Mouse (Mus musculus) thymus, postnatal 4 days (tissue): ENCODE results near the gene Vti1b.

Experiments
- DNase-seq: peaks from one replicate; pipeline ENCODE4 v3.0.0; 2021

Gene Vti1b

DNA sequence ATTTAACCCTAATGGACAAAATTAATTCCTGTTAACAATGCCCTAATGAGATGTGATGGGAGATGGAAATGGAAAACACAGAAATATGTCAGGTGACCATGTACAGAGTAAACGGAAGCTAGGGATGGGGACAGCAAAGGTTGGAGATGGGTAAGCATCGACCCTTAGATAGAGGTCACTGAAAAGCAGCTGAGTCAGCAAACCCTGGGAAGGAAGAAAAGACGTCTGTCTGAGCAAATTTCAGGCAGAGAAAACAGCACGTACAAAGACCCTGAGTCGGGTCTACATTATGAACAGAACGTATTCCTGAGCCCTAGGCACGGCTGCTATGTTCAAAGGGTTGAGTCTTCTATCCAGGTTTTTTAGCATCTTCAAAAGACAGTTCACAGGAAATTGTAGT lies 35.5 kb downstream of the Vti1b start:
- DNase-seq = no peak

- DNase-seq = no peak
Measured at GRCm38 (mm10) chr12:79135105-79135504, 37.4 kb downstream of the Vti1b start.

DNA sequence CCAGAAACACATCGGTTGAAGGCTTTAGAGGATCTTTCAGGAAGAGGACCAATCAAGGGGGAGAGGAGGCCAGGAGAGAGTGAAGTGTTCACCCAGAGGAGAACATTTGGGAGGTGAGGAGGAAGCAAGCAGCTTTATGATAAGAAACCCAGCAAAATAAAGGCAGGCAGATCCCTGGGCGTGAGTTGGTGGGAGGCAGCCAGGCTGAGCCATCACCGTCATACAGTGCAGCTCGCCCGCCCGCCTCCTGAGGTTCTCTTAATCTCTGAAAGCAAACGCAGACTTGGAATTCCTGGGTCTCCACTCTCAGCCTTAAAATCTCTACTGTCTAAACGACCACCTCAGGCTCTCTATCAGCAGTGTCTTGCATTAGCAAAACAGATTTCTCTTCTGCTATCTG lies 37.8 kb downstream of the Vti1b start:
- no peak for DNase-seq

DNA sequence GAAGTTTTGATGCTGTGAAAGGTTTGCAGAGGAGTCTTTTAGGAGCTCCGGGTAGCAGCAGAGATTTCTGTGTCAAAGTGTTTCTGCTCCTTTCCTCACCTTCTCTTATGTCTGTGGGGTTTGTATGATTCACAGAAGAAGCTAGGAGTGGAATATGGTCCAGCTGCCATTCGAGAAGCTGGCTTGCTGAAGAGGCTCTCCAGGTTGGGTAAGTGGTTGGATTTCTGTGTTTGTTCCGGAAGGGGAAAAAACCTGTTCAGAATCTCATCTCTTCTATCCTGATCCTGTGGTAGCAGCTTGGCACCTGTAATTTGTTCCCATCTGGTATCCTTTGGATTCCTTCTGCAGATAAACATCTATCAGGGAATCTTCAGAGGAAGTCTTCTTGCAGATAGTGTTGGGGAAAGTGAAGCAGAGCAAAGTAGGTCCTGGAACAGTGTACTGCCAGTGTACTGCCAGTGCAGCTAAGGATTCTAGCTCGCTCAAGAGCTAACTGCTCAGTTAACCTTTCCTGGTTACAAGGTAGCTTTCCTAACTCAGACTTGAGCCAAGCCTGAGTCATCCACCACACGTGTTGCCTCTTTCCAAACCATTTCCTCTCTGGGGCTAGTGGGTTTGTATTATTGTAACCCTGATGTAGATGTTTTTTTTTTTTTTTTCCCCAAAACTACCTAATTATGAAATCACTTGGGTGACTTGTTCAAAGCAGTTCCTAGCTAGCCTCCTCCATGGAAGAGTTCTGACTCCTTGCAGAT lies 40.6 kb downstream of the Vti1b start:
- DNase-seq = no peak

DNA sequence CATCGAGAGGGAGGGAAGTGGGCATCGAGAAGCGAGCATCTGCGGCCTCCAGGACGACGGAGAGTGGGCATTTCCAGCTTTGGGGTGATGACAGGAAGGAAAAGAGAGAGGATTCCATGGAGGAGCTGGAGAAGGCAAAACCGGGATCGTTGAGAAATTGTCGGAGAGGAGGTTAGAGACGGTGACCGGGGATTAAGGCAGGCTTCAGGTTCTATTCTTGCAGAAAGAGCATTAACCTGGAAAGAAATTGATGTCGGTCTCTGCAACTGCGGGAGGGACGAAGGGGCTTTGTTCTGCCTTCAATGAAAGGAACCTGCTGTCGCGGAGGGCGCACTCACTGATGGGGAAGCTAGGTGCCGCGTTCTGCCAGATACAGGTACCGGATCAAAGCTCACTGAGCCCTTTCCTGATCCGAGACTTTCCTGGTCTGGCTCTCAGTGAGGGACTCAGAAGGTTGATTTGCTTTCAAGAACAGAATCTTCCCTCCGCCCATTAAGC lies 41.2 kb downstream of the Vti1b start:
- peak; percentile 10 for DNase-seq

DNA sequence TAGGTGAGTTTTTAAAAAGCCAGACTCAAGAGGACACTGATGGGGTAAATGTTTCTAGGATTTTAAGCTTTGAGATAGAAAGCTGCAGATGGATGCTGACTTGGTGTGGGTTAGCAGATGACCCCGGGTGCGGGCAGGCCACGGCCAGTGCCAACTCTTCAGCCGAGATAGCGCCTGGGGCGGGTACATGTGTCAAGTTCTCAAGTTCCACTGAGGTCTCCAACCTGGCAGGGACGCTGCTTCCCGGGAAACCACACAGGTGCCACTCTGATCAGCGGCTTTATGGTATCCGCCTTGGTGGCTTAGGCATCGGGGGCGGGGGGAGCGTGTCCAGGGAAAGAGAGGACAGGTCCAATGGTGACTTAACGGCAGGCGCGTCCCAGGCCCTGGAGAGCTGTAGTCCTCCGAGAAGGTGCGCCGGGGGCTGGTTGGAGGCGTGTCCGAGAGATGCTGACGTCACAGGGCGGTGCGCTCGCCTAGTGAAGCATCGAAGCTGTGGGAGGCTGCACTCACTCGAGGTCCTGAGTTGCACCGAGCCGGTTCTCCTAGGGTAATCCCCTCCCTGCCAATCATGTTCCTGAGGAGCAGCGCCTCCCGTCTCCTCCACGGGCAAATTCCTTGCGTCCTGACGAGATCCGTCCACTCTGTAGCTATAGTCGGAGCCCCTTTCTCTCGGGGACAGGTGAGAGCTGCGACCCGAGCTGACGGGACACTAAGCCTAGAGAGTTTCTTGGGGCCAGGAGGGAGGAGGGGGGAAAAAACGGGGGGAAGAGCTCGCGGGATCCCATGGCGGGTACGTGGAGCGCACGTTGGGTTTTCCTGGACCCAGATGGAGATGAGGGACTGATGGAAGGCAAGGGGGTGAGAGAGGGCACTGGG lies 41.9 kb downstream of the Vti1b start, which contains the start of gene Arg2:
Arg2 (plus strand) TSS at position 479 of the 879 bp plus-strand sequence.
- DNase-seq = peak; percentile 88

GRCm38 (mm10) chr12:79122820-79123219 lies 49.6 kb downstream of the Vti1b start:
- no peak for DNase-seq

DNA sequence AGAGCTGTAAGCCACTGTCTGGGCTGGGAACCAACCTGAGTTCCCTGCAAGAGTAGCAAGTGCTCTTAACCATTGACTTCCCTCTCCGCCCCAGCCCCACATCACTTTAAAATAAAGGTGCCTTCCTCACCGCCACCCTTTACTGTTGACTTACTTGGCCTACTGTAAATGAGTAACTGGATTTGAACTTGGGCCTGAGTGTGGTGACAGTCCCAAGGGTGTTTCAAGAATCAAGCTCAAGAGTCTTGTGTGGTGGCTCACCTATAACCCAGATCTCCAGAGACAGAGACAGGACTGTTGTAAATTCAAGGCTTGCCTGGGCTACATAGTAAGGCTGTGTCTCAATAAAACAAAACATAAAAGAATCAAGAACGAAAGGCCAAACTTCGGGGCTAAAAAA lies 53.5 kb downstream of the Vti1b start:
- no peak for DNase-seq
